Mouse (Mus musculus) spleen, adult 2 months (tissue): ENCODE data around the gene Atp2c2.

Experiments
- CTCF ChIP-seq: fragments of 200-500 bp; IDR thresholded peaks from 2 replicates; pipeline ENCODE4 v1.5.1; 2011; ENCODE audit warnings: mild to moderate bottlenecking, inconsistent platforms; ENCODE audit not compliant: insufficient read depth, insufficient read length, insufficient replicate concordance; ENCODE audit errors: extremely low read depth
- POLR2A ChIP-seq: fragments of 200-500 bp; IDR thresholded peaks from 2 replicates; pipeline ENCODE4 v1.6.1; 2011; ENCODE audit warnings: low read depth, low read length, inconsistent platforms

DNA sequence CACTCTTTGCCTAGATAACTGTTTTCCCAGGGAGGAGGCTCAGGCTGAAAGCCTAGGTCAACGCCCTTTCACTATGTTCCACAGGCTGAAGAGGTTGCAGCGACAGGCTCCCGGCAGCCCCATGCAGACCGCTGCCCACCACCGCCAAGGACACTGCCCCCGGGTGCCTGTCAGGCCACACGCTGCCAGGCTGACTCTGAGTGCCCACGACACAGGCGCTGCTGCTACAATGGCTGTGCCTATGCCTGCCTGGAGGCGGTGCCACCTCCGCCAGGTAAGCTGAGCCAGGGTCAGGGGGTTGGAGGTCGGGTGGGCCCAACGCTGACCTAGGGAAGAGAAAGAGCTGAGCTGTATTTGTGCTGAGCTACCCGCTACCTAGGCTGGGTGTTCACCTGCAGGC lies 20.6 kb upstream of the Atp2c2 start:
- TF ChIP-seq CTCF, result no peak
- TF ChIP-seq POLR2A, result no peak
